In genomic region chr14:31365350-31365749, GRCm38 (mm10) we compare ENCODE assay signal across 8 mouse cellular contexts. TPM values are rescaled to one million over a fixed set of nuclear protein-coding genes. Genes with fewer than 3 reads are reported as not detected.
A peak's percentile ranks its signal among the peaks of the same experiment; 100 is the strongest.
DNase-seq lines count a peak whose midpoint lies in the region; ATAC-seq and TF ChIP-seq lines count a peak whose summit lies in the region.

No protein-coding gene starts in this region.

- in situ Hi-C loops in CH12.LX (cut with MboI; ENCODE audit: low pct_ligation_motif_present, low pct_unique_long_range_greater_than_20kb, low sequenced_read_pairs) = no loop called here

- dilution Hi-C loops in CH12.LX (cut with MboI; ENCODE audit: extremely low pct_ligation_motif_present, extremely low pct_unique_long_range_greater_than_20kb, low sequenced_read_pairs) = loop anchor here (25.0 kb wide), 1 partner anchor 97 kb away; no protein-coding TSS in a partner anchor

- no peak overlapping the region for H3K27ac ChIP-seq in kidney, embryonic 16.5 days (ENCODE audit: low read length)
- no peak overlapping the region for H3K27ac ChIP-seq in CH12.LX (ENCODE audit: insufficient read depth, low read depth)

- no peak overlapping the region for H3K4me2 ChIP-seq in kidney, embryonic 16.5 days (replicated peaks; ENCODE audit: low read depth, low read length)
- H3K4me2 ChIP-seq in CH12.LX (ENCODE audit: insufficient read depth, low read depth, poor library complexity, severe bottlenecking) = no peak overlapping the region

- ATAC-seq in kidney, embryonic 16.5 days (ENCODE audit: low FRiP score, low TSS enrichment) = no peak

- no peak overlapping the region for H3K9ac ChIP-seq in kidney, embryonic 16.5 days (replicated peaks; ENCODE audit: low read length)
- no peak overlapping the region for H3K9ac ChIP-seq in CH12.LX (ENCODE audit: insufficient read depth, low read depth)

- peaks cover 52% of the 10 kb centered on the region for H3K36me3 ChIP-seq in kidney, embryonic 16.5 days (ENCODE audit: insufficient read depth, low read length)
- peaks cover 36 to 86% of the 10 kb centered on the region in 2 experiments for H3K36me3 ChIP-seq in CH12.LX (replicated peaks in 1 of 2; ENCODE audit: control insufficient read depth in 1 of 2, insufficient read depth in 1 of 2, low read length in 1 of 2)

- DNase-seq in kidney, adult 18-20 months = peak; percentile 69
- DNase-seq in CH12.LX (ENCODE audit: extremely low read depth) = peak; percentile 76
- DNase-seq in adrenal gland, adult 18-20 months (ENCODE audit: low spot score in 2 of 2) = peak; percentile 75 to 79
- peak; percentile 76 for DNase-seq in embryo, embryonic 10 days (ENCODE audit: low spot score)
- DNase-seq in kidney, postnatal 4 days = peak; percentile 84 to 85
- peak; percentile 53 to 79 for DNase-seq in natural killer cell, adult 2 months (ENCODE audit: low spot score in 2 of 2)
- DNase-seq in urinary bladder, adult 18-20 months (ENCODE audit: low spot score in 2 of 2) = no peak

- TF ChIP-seq RAD21 in CH12.LX (IDR thresholded peaks at IDR 0.05; ENCODE audit: low read depth, low read length) = peak; percentile 86

- H3K79me2 ChIP-seq in CH12.LX (replicated peaks; ENCODE audit: control insufficient read depth, extremely low read depth, insufficient read depth, poor library complexity, severe bottlenecking) = no peaks in the 10 kb centered on the region

- TF ChIP-seq EP300 in CH12.LX (IDR thresholded peaks at IDR 0.05; ENCODE audit: low read length) = no peak

- no peaks in the 10 kb centered on the region for H3K27me3 ChIP-seq in kidney, embryonic 16.5 days (ENCODE audit: insufficient read depth, low read length)
- H3K27me3 ChIP-seq in CH12.LX (replicated peaks) = no peaks in the 10 kb centered on the region

- H3K9me3 ChIP-seq in kidney, embryonic 16.5 days (ENCODE audit: low read length) = no peaks in the 10 kb centered on the region
- peaks cover 3% of the 10 kb centered on the region for H3K9me3 ChIP-seq in CH12.LX (replicated peaks; ENCODE audit: low read length)

- peak; percentile 29 to 88; a peak in 3 of 4 replicates for TF ChIP-seq CTCF in CH12.LX (conservative IDR thresholded peaks at IDR 0.05 in 1 of 2, IDR thresholded peaks at IDR 0.05 in 1 of 2; ENCODE audit: low read depth in 2 of 2, low read length in 2 of 2)

- H3K4me1 ChIP-seq in kidney, embryonic 16.5 days (ENCODE audit: insufficient read depth, low read length) = no peaks in the 10 kb centered on the region
- H3K4me1 ChIP-seq in CH12.LX (ENCODE audit: control insufficient read depth in 1 of 2, insufficient read depth in 2 of 2) = peaks cover 0 to 15% of the 10 kb centered on the region in 2 experiments; a peak in 1 of 4 replicates

- H3K4me3 ChIP-seq in kidney, embryonic 16.5 days (ENCODE audit: low read length) = no peak overlapping the region
- no peak overlapping the region for H3K4me3 ChIP-seq in CH12.LX (replicated peaks in 1 of 3; ENCODE audit: low read depth in 2 of 3, low read length in 2 of 3, poor library complexity in 1 of 3)

- TF ChIP-seq POLR2A in CH12.LX (IDR thresholded peaks at IDR 0.05; ENCODE audit: low read depth, low read length) = no peak

TF ChIP-seq in CH12.LX, 34 proteins besides CTCF, POLR2A, EP300 and RAD21:
- no peak for TF ChIP-seq NRF1 (IDR thresholded peaks at IDR 0.05; ENCODE audit: low read depth, low read length)
- no peak for TF ChIP-seq USF1 (IDR thresholded peaks at IDR 0.05; ENCODE audit: low read depth, low read length)
- peak; percentile 72 for TF ChIP-seq ZC3H11A (IDR thresholded peaks at IDR 0.05; ENCODE audit: low read depth, low read length)
- peak; percentile 71; the same call in 1 of the 2 replicates for TF ChIP-seq MAFK (IDR thresholded peaks at IDR 0.05; ENCODE audit: insufficient replicate concordance, low read length)
- no peak for TF ChIP-seq POLR2AphosphoS2 (IDR thresholded peaks at IDR 0.05; ENCODE audit: low read depth, low read length)
- TF ChIP-seq E2F4 (IDR thresholded peaks at IDR 0.05; ENCODE audit: insufficient replicate concordance, low read depth, low read length) = no peak
- peak; percentile 84 for TF ChIP-seq ZNF384 (IDR thresholded peaks at IDR 0.05; ENCODE audit: low read depth, low read length)
- TF ChIP-seq HCFC1 (IDR thresholded peaks at IDR 0.05; ENCODE audit: low read depth, low read length) = no peak
- TF ChIP-seq ELF1 (IDR thresholded peaks at IDR 0.05; ENCODE audit: low read depth, low read length) = no peak
- peak; percentile 90 for TF ChIP-seq SMC3 (IDR thresholded peaks at IDR 0.05; ENCODE audit: low read depth, low read length)
- no peak for TF ChIP-seq ZKSCAN1 (IDR thresholded peaks at IDR 0.05; ENCODE audit: borderline replicate concordance, low read depth, low read length)
- TF ChIP-seq JUN (IDR thresholded peaks at IDR 0.05; ENCODE audit: insufficient read depth, low read depth, low read length) = no peak

RNA-seq across cellular contexts. Expression of gene Capn7, which starts 28.9 kb away (rescaled TPM):
- polyA plus RNA-seq in kidney, embryonic 16.5 days (2015; fragmentation: Nextera tagmentation; extraction: Ambion mirVana) = 45.0 and 48.8 TPM in 2 replicates
- 27.9 and 31.4 TPM in 2 replicates for total RNA-seq in CH12.LX (2012; rRNA removed)
- total RNA-seq in CH12.LX (2014; rRNA removed) = 45.0 and 53.7 TPM in 2 replicates
- polyA plus RNA-seq in CH12.LX (2012; ENCODE audit: insufficient read length, low read depth) = 33.3 and 34.8 TPM in 2 replicates
- total RNA-seq in adrenal gland, adult 18-20 months (2021) = 10 to 100 TPM; 32.9 to 45.3 TPM

RNA-seq across cellular contexts. Expression of gene Dnah1, which starts 41.7 kb away (rescaled TPM):
- polyA plus RNA-seq in kidney, embryonic 16.5 days (2015; fragmentation: Nextera tagmentation; extraction: Ambion mirVana) = 7.4 and 7.7 TPM in 2 replicates
- total RNA-seq in CH12.LX (2012; rRNA removed) = 0.04 and 0.08 TPM in 2 replicates
- 0.04 TPM in 2 replicates for total RNA-seq in CH12.LX (2014; rRNA removed)
- 0.06 and 0.08 TPM in 2 replicates for polyA plus RNA-seq in CH12.LX (2012; ENCODE audit: insufficient read length, low read depth)
- 1 to 10 TPM; 1.5 to 2.0 TPM for total RNA-seq in adrenal gland, adult 18-20 months (2021)

Comparison
In these comparisons a context has a peak if more than half of its experiments do, and no peak if none do; other contexts are left out.
1. DNase-seq: peak in kidney, adult 18-20 months (single experiment), CH12.LX (single experiment), adrenal gland, adult 18-20 months (2 of 2), embryo, embryonic 10 days (single experiment), kidney, postnatal 4 days (2 of 2) and natural killer cell, adult 2 months (2 of 2); none in urinary bladder, adult 18-20 months (0 of 2).